Comparison of ENCODE assay signal across 8 mouse cellular contexts in the genomic region with DNA sequence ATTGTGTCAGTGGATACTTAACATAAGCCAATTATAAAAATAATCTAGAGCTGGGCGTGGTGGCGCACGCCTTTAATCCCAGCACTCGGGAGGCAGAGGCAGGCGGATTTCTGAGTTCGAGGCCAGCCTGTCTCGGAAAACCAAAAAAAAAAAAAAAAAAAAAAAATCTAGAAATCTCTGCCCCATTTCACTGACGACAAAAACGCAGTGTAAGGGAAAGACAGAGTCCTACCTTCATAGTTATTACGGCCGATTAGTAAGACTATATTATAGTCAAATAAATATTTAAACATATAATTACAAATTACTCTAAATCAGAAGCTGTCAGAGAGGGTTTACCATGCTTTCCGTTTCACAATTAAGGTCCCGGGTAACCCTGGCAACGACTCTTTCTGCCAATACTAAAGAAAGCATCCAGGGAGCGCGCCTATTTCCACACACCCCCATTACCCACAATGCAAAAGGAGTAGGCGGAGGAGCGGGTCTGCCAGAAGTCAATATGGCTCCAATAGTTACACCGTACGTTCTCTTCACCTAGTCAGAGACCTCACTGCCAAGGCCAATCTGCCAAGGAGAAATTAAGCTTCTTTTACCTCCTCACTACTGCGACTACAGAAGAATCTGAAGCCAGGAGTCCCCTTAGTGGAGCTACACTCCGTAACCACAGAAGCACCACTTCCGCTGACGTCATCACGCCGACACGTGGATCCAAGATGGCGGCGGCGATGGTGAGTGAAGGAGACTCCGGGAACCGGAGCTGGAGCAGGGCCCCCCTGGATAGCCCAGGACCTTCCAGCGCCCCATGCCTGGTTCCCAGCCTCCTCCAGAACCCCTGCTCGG. TPM values are rescaled to one million over a fixed set of nuclear protein-coding genes. Genes with fewer than 3 reads are reported as not detected.
A peak's percentile ranks its signal among the peaks of the same experiment; 100 is the strongest.
DNase-seq lines count a peak whose midpoint lies in the region; ATAC-seq lines count a peak whose summit lies in the region.

A gene (plus strand): TSS at position 460 of the 840 bp plus-strand sequence.

- H3K36me3 ChIP-seq in hindbrain, embryonic 12.5 days: peaks cover 3% of the 10 kb centered on the region; the same call in 1 of the 2 replicates

- ATAC-seq in hindbrain, embryonic 12.5 days (ENCODE audit: low FRiP score): peak; percentile 92

- peak within 1 kb of the TSS; percentile 85 for H3K9ac ChIP-seq in hindbrain, embryonic 12.5 days

- no peaks in the 10 kb centered on the region for H3K9me3 ChIP-seq in hindbrain, embryonic 12.5 days (replicated peaks)

- peak within 1 kb of the TSS; percentile 62 for H3K4me3 ChIP-seq in hindbrain, embryonic 12.5 days

- H3K27me3 ChIP-seq in hindbrain, embryonic 12.5 days: no peaks in the 10 kb centered on the region

- peaks cover 8% of the 10 kb centered on the region for H3K4me1 ChIP-seq in hindbrain, embryonic 12.5 days

- DNase-seq in NIH3T3 (ENCODE audit: low read depth): peak; percentile 95
- peak; percentile 95 to 96 for DNase-seq in cerebellum, postnatal 10 days
- peak; percentile 85 to 93 for DNase-seq in frontal cortex, postnatal 10 days (ENCODE audit: low spot score in 2 of 2)
- peak; percentile 95 to 98 for DNase-seq in layer of hippocampus, postnatal 14 days (ENCODE audit: low spot score in 2 of 2)
- peak; percentile 93 for DNase-seq in lung, postnatal 14 days
- peak; percentile 86 for DNase-seq in retina, adult 2 months (ENCODE audit: low read depth, low spot score)
- DNase-seq in thymus, postnatal 36 days: peak; percentile 85 to 88

- 10% methylated on average over 34 of the region's 34 CpGs for WGBS in hindbrain, embryonic 12.5 days

- H3K27ac ChIP-seq in hindbrain, embryonic 12.5 days: peak within 1 kb of the TSS; percentile 96

- peak within 1 kb of the TSS; percentile 95 for H3K4me2 ChIP-seq in hindbrain, embryonic 12.5 days (replicated peaks)

RNA-seq across cellular contexts. Expression of the gene that starts here (rescaled TPM):
- 83.9 and 84.7 TPM in 2 replicates for polyA plus RNA-seq in hindbrain, embryonic 12.5 days (2016; fragmentation: Nextera tagmentation; extraction: Ambion mirVana)
- total RNA-seq in layer of hippocampus, postnatal 14 days (2021): 10 to 100 TPM; 93.0 to 93.3 TPM

Comparison
In these comparisons a context has a peak if more than half of its experiments do, and no peak if none do; other contexts are left out.
1. Peak in every context shown above with its lines: DNase-seq, ATAC-seq, H3K4me3 ChIP-seq and H3K27ac ChIP-seq.